Mouse (Mus musculus): ENCODE data around the gene Cpt1c. TPM values are rescaled to one million over a fixed set of nuclear protein-coding genes. Genes with fewer than 3 reads are reported as not detected.

Gene Cpt1c
- polyA plus RNA-seq, 1 experiment, result 6.8 TPM

DNA sequence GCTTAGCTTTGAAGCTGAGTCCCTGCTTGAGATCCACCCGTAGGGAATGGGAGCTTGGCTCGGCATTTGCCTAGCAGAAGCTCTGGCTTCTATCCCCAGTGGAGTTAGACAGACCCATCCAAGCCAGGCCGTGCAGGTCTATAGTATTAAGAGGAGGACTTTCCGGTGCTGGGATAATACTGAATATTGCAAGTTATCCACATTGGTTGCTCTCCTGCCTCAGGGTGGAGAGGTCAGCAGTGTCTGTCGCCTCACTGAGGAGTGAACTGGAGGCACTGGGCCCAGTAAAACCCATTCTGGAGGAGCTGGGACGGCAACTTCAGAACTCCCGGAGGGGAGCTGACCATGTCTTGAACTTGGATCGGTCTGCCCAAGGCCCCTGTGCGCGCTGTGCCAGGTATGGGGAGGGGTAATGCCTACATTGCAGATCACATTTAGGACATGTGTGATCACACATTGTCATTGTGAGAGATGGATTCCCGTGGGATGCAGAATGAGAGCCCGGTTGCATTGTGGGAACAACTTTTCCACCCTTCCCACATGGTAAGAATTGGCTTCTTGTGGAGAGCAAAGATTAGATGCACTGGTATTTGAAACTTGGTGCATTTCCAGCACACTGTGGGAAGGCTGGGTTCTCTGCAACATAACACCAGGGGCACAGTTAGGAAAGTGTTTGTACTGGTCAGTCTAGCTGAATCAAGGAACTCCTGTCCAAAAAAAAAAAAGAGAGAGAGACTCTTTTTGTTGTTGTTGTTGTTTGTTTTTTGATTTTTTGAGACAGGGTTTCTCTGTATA is 20.4 kb downstream of the Cpt1c start:
- Histone ChIP-seq H3K27ac (ENCODE audit: control insufficient read depth, insufficient read depth, low read length) (no peak overlapping the region), H3K36me3 (ENCODE audit: control insufficient read depth, insufficient read depth, low read length) (no peaks in the 10 kb centered on the region), H3K4me3 (ENCODE audit: control insufficient read depth, insufficient read depth, low read length) (no peak overlapping the region), H3K27me3 (ENCODE audit: control insufficient read depth, insufficient read depth, low read length) (no peaks in the 10 kb centered on the region; the same call in 1 of the 2 replicates), H3K4me1 (replicated peaks; ENCODE audit: control insufficient read depth, insufficient read depth, low read length) (peaks cover 8% of the 10 kb centered on the region)
- TF ChIP-seq POLR2A (IDR thresholded peaks at IDR 0.05; ENCODE audit: control insufficient read depth, extremely low read depth, insufficient read depth, low read length, poor library complexity) (no peak), CTCF (IDR thresholded peaks at IDR 0.05; ENCODE audit: borderline replicate concordance, control insufficient read depth, extremely low read depth, insufficient read depth, low read length, poor library complexity) (no peak)
- DNase-seq, result no peak
- 93% methylated on average over 12 of the region's 12 CpGs for WGBS

GRCm38 (mm10) chr7:44953561-44953960 is 21.1 kb downstream of the Cpt1c start:
- Histone ChIP-seq H3K4me3 (ENCODE audit: control insufficient read depth, insufficient read depth, low read length) (no peak overlapping the region), H3K27me3 (ENCODE audit: control insufficient read depth, insufficient read depth, low read length) (no peaks in the 10 kb centered on the region; the same call in 1 of the 2 replicates), H3K4me1 (replicated peaks; ENCODE audit: control insufficient read depth, insufficient read depth, low read length) (peaks cover 8% of the 10 kb centered on the region), H3K36me3 (ENCODE audit: control insufficient read depth, insufficient read depth, low read length) (no peaks in the 10 kb centered on the region), H3K27ac (ENCODE audit: control insufficient read depth, insufficient read depth, low read length) (no peak overlapping the region)
- TF ChIP-seq POLR2A (IDR thresholded peaks at IDR 0.05; ENCODE audit: control insufficient read depth, extremely low read depth, insufficient read depth, low read length, poor library complexity) (no peak), CTCF (IDR thresholded peaks at IDR 0.05; ENCODE audit: borderline replicate concordance, control insufficient read depth, extremely low read depth, insufficient read depth, low read length, poor library complexity) (no peak)
- WGBS, result 78% methylated on average over 14 of the region's 14 CpGs
- DNase-seq, result no peak

GRCm38 (mm10) chr7:44952611-44953306 is 21.9 kb downstream of the Cpt1c start:
- no peaks in the 10 kb centered on the region; the same call in 1 of the 2 replicates for H3K27me3 ChIP-seq (ENCODE audit: control insufficient read depth, insufficient read depth, low read length)
- WGBS, result 7% methylated on average over 24 of the region's 24 CpGs
- no peak for TF ChIP-seq CTCF (IDR thresholded peaks at IDR 0.05; ENCODE audit: borderline replicate concordance, control insufficient read depth, extremely low read depth, insufficient read depth, low read length, poor library complexity)
- no peak for TF ChIP-seq POLR2A (IDR thresholded peaks at IDR 0.05; ENCODE audit: control insufficient read depth, extremely low read depth, insufficient read depth, low read length, poor library complexity)

GRCm38 (mm10) chr7:44951960-44952359 is 22.7 kb downstream of the Cpt1c start:
- Histone ChIP-seq H3K36me3 (ENCODE audit: control insufficient read depth, insufficient read depth, low read length) (no peaks in the 10 kb centered on the region), H3K4me3 (ENCODE audit: control insufficient read depth, insufficient read depth, low read length) (no peak overlapping the region), H3K27me3 (ENCODE audit: control insufficient read depth, insufficient read depth, low read length) (no peaks in the 10 kb centered on the region; the same call in 1 of the 2 replicates), H3K4me1 (replicated peaks; ENCODE audit: control insufficient read depth, insufficient read depth, low read length) (peaks cover 8% of the 10 kb centered on the region), H3K27ac (ENCODE audit: control insufficient read depth, insufficient read depth, low read length) (no peak overlapping the region)
- TF ChIP-seq CTCF (IDR thresholded peaks at IDR 0.05; ENCODE audit: borderline replicate concordance, control insufficient read depth, extremely low read depth, insufficient read depth, low read length, poor library complexity), result no peak
- TF ChIP-seq POLR2A (IDR thresholded peaks at IDR 0.05; ENCODE audit: control insufficient read depth, extremely low read depth, insufficient read depth, low read length, poor library complexity), result no peak
- WGBS, result 2% methylated on average over 10 of the region's 10 CpGs
- no peak for DNase-seq

More at GRCm38 (mm10) chr7:44952611-44953306, 21.9 kb downstream of the Cpt1c start:
- Histone ChIP-seq H3K27ac (ENCODE audit: control insufficient read depth, insufficient read depth, low read length) (no peak overlapping the region), H3K4me3 (ENCODE audit: control insufficient read depth, insufficient read depth, low read length) (peak overlapping the region; percentile 26), H3K4me1 (replicated peaks; ENCODE audit: control insufficient read depth, insufficient read depth, low read length) (peaks cover 8% of the 10 kb centered on the region), H3K36me3 (ENCODE audit: control insufficient read depth, insufficient read depth, low read length) (no peaks in the 10 kb centered on the region)
- DNase-seq, result peak; percentile 44

GRCm38 (mm10) chr7:44949922-44950321 is 24.7 kb downstream of the Cpt1c start:
- Histone ChIP-seq H3K27ac (ENCODE audit: control insufficient read depth, insufficient read depth, low read length) (no peak overlapping the region), H3K27me3 (ENCODE audit: control insufficient read depth, insufficient read depth, low read length) (no peaks in the 10 kb centered on the region; the same call in 1 of the 2 replicates), H3K4me3 (ENCODE audit: control insufficient read depth, insufficient read depth, low read length) (no peak overlapping the region), H3K36me3 (ENCODE audit: control insufficient read depth, insufficient read depth, low read length) (no peaks in the 10 kb centered on the region), H3K4me1 (replicated peaks; ENCODE audit: control insufficient read depth, insufficient read depth, low read length) (peaks cover 8% of the 10 kb centered on the region)
- WGBS, result 35% methylated on average over 6 of the region's 6 CpGs
- no peak for DNase-seq
- TF ChIP-seq POLR2A (IDR thresholded peaks at IDR 0.05; ENCODE audit: control insufficient read depth, extremely low read depth, insufficient read depth, low read length, poor library complexity) (no peak), CTCF (IDR thresholded peaks at IDR 0.05; ENCODE audit: borderline replicate concordance, control insufficient read depth, extremely low read depth, insufficient read depth, low read length, poor library complexity) (no peak)

DNA sequence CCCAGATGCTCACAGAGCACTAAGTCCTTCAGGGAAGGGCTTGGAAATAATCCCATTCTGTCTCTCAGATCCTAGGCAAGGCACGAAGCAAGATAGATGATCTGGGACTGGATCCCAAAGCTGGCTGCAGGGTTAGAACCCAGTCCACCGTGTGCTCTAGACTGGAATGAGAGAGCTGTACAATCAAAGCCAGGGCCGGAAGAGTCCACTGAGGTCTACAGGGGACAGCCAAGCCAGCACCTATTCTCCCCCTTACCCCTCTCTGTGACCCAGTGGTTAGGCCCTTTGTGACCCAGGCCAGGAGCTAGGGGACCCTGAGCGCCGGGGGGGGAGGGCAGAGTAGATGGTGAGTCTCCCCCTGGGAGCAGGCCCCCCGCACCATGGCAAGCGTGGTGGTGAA is 31.7 kb downstream of the Cpt1c start, which contains the start of gene Tsks:
Tsks (plus strand) TSS at position 301 of the 400 bp plus-strand sequence.
- Histone ChIP-seq H3K36me3 (ENCODE audit: control insufficient read depth, insufficient read depth, low read length) (no peaks in the 10 kb centered on the region), H3K4me1 (replicated peaks; ENCODE audit: control insufficient read depth, insufficient read depth, low read length) (no peaks in the 10 kb centered on the region), H3K27ac (ENCODE audit: control insufficient read depth, insufficient read depth, low read length) (no peak within 1 kb of the TSS), H3K4me3 (ENCODE audit: control insufficient read depth, insufficient read depth, low read length) (no peak within 1 kb of the TSS), H3K27me3 (ENCODE audit: control insufficient read depth, insufficient read depth, low read length) (no peaks in the 10 kb centered on the region)
- 87% methylated on average over 7 of the region's 7 CpGs for WGBS
- no peak for DNase-seq
- TF ChIP-seq CTCF (IDR thresholded peaks at IDR 0.05; ENCODE audit: borderline replicate concordance, control insufficient read depth, extremely low read depth, insufficient read depth, low read length, poor library complexity), result no peak
- TF ChIP-seq POLR2A (IDR thresholded peaks at IDR 0.05; ENCODE audit: control insufficient read depth, extremely low read depth, insufficient read depth, low read length, poor library complexity), result no peak
